Comparison of ENCODE assay signal across 8 mouse cellular contexts in genomic region chr13:74808152-74808929, GRCm38 (mm10). TPM values are rescaled to one million over a fixed set of nuclear protein-coding genes. Genes with fewer than 3 reads are reported as not detected.
DNase-seq lines count a peak whose midpoint lies in the region; ATAC-seq and TF ChIP-seq lines count a peak whose summit lies in the region.

Cast (minus strand) TSS chr13:74808810.

- WGBS in embryonic facial prominence, embryonic 10.5 days = 1% methylated on average over 36 of the region's 36 CpGs
- 2% methylated on average over 36 of the region's 36 CpGs for WGBS in kidney, embryonic 14.5 days

- peak within 1 kb of the TSS; percentile 70 for H3ac ChIP-seq in C2C12 (ENCODE audit: control insufficient read depth, insufficient read length, low read depth)

- H3K79me2 ChIP-seq in C2C12 (ENCODE audit: control insufficient read depth, insufficient read depth) = peaks cover 44% of the 10 kb centered on the region

- peak within 1 kb of the TSS; percentile 92 for H3K4me2 ChIP-seq in kidney, embryonic 14.5 days (replicated peaks; ENCODE audit: low read depth, low read length)

- H3K4me3 ChIP-seq in C2C12 (ENCODE audit: insufficient read depth, poor library complexity, severe bottlenecking) = peak within 1 kb of the TSS; percentile 55
- peak within 1 kb of the TSS; percentile 83 for H3K4me3 ChIP-seq in embryonic facial prominence, embryonic 10.5 days
- peak within 1 kb of the TSS; percentile 74 for H3K4me3 ChIP-seq in kidney, embryonic 14.5 days (ENCODE audit: low read length)

- H3K79me3 ChIP-seq in C2C12 (ENCODE audit: low read depth) = peaks cover 18% of the 10 kb centered on the region

- H3K9me3 ChIP-seq in embryonic facial prominence, embryonic 10.5 days = no peaks in the 10 kb centered on the region
- H3K9me3 ChIP-seq in kidney, embryonic 14.5 days (ENCODE audit: control insufficient read depth, low read length) = no peaks in the 10 kb centered on the region

- H3K27me3 ChIP-seq in C2C12 (ENCODE audit: control insufficient read depth, insufficient read depth, insufficient read length) = no peaks in the 10 kb centered on the region
- no peaks in the 10 kb centered on the region for H3K27me3 ChIP-seq in embryonic facial prominence, embryonic 10.5 days (replicated peaks; ENCODE audit: low read depth, poor library complexity, severe bottlenecking)
- H3K27me3 ChIP-seq in kidney, embryonic 14.5 days (ENCODE audit: control insufficient read depth, insufficient read depth, low read length) = no peaks in the 10 kb centered on the region

- no peaks in the 10 kb centered on the region for H3K36me3 ChIP-seq in C2C12 (ENCODE audit: control insufficient read depth, insufficient read depth)
- no peaks in the 10 kb centered on the region for H3K36me3 ChIP-seq in embryonic facial prominence, embryonic 10.5 days (replicated peaks)
- H3K36me3 ChIP-seq in kidney, embryonic 14.5 days (ENCODE audit: control insufficient read depth, insufficient read depth, low read length) = no peaks in the 10 kb centered on the region

- peak within 1 kb of the TSS; percentile 86 for H3K27ac ChIP-seq in embryonic facial prominence, embryonic 10.5 days (replicated peaks)
- H3K27ac ChIP-seq in kidney, embryonic 14.5 days (ENCODE audit: low read depth, low read length) = peak within 1 kb of the TSS; percentile 74; the same call in 1 of the 2 replicates

- peak; percentile 95 for ATAC-seq in kidney, embryonic 14.5 days (ENCODE audit: low FRiP score, low TSS enrichment)

- H3K4me1 ChIP-seq in embryonic facial prominence, embryonic 10.5 days = peaks cover 9% of the 10 kb centered on the region
- no peaks in the 10 kb centered on the region for H3K4me1 ChIP-seq in kidney, embryonic 14.5 days (ENCODE audit: control insufficient read depth, insufficient read depth, low read length)

- TF ChIP-seq CTCF in C2C12 (IDR thresholded peaks at IDR 0.05; ENCODE audit: control insufficient read depth, insufficient read depth, insufficient read length) = no peak

- peak; percentile 68 to 89 for DNase-seq in adrenal gland, adult (ENCODE audit: inconsistent age in 2 of 2, low spot score in 1 of 2)
- DNase-seq in embryonic facial prominence, embryonic 10.5 days (ENCODE audit: low spot score) = peak; percentile 74
- peak; percentile 64 for DNase-seq in heart, adult 8-10 months (ENCODE audit: low spot score)
- peak; percentile 80 for DNase-seq in lung, postnatal 10 days
- peak; percentile 35 for DNase-seq in ovary, postnatal 10 days (ENCODE audit: low spot score)
- DNase-seq in thymus, postnatal 4 days = peak; percentile 75

- peak within 1 kb of the TSS; percentile 72 for H3K9ac ChIP-seq in kidney, embryonic 14.5 days (ENCODE audit: low read depth, low read length)

TF ChIP-seq in C2C12, 6 proteins besides CTCF, POLR2A, EP300 and RAD21:
- no peak for TF ChIP-seq USF1 (IDR thresholded peaks at IDR 0.05; ENCODE audit: low read depth)
- TF ChIP-seq CEBPB (IDR thresholded peaks at IDR 0.05; ENCODE audit: low read depth) = peak; percentile 96

RNA-seq across cellular contexts. Expression of gene Cast, which starts in this region (rescaled TPM):
- polyA plus RNA-seq in C2C12 (2012; fragmentation: generic; extraction: Trizol) = 23.7 TPM
- polyA plus RNA-seq in embryonic facial prominence, embryonic 10.5 days (2016; fragmentation: Nextera tagmentation; extraction: Ambion mirVana) = 17.7 and 19.0 TPM in 2 replicates
- 100 to 1,000 TPM; 110 to 132 (median 122) TPM for total RNA-seq in heart, adult 8-10 months (2022)
- 18.9 and 28.8 TPM in 2 replicates for polyA plus RNA-seq in kidney, embryonic 14.5 days (2014; fragmentation: Nextera tagmentation; extraction: Ambion mirVana)

Comparison
In these comparisons a context has a peak if more than half of its experiments do, and no peak if none do; other contexts are left out.
1. Peak in every context shown above with its lines: DNase-seq, ATAC-seq, H3K4me3 ChIP-seq and H3K27ac ChIP-seq.